Mouse (Mus musculus) subcutaneous adipose tissue, adult 2 months (tissue): ENCODE data around the gene Tmem229b. TPM values are rescaled to one million over a fixed set of nuclear protein-coding genes. Genes with fewer than 3 reads are reported as not detected.

Source experiments
- polyA plus RNA-seq: library from polyadenylated mRNA; depleted of rRNA; stranded (reverse); fragments of >200 nt; gene quantifications from 2 replicates; pipeline ENCODE4 v1.2.3, GENCODE M21; 2012; ENCODE audit warnings: low replicate concordance; rRNA removed

Tmem229b gene
- polyA plus RNA-seq = 16.5 and 38.3 TPM in 2 replicates

GRCm38 (mm10) chr12:79007126-79007753 is at the start of gene Tmem229b:
Gene Tmem229b, minus strand, starts transcription at chr12:79007627.

GRCm38 (mm10) chr12:79028911-79029861 is 21.8 kb upstream of the Tmem229b start, which contains the start of gene Plekhh1:
Gene Plekhh1, plus strand, starts transcription at chr12:79029163.

Other genes with a start within 250 kb of the Tmem229b start
- gene Atp6v1d, start 146.0 kb downstream of the Tmem229b start, polyA plus RNA-seq = 16.8 and 17.1 TPM in 2 replicates
- 16.7 and 21.8 TPM in 2 replicates for gene Eif2s1, start 145.8 kb downstream of the Tmem229b start, polyA plus RNA-seq
- gene Plek2, start 100.7 kb downstream of the Tmem229b start, polyA plus RNA-seq = 0.40 and 2.6 TPM in 2 replicates
- 0.27 and 8.7 TPM in 2 replicates for gene Plekhh1, start 21.5 kb upstream of the Tmem229b start, polyA plus RNA-seq
- 9.9 and 16.5 TPM in 2 replicates for gene Pigh, start 82.0 kb upstream of the Tmem229b start, polyA plus RNA-seq
- 6.8 TPM in 1 of 2 replicates, not detected in the other for gene Arg2, start 123.2 kb upstream of the Tmem229b start, polyA plus RNA-seq
- gene Vti1b, start 165.0 kb upstream of the Tmem229b start, polyA plus RNA-seq = 37.8 and 40.4 TPM in 2 replicates
- 14.1 and 16.8 TPM in 2 replicates for gene Rdh11, start 184.7 kb upstream of the Tmem229b start, polyA plus RNA-seq
- gene Rdh12, start 201.3 kb upstream of the Tmem229b start, polyA plus RNA-seq = 1.0 and 1.5 TPM in 2 replicates